Mouse (Mus musculus) cerebellum, adult 2 months (tissue): Measurements from ENCODE around the gene Ankrd40.
A peak's percentile ranks its signal among the peaks of the same experiment; 100 is the strongest.

Experiments used
- CTCF ChIP-seq: fragments of 200-500 bp; IDR thresholded peaks from 2 replicates; pipeline ENCODE4 v1.5.1; 2011; ENCODE audit warnings: low read depth, mild to moderate bottlenecking, control low read depth, low read length, moderate library complexity, borderline replicate concordance; ENCODE audit not compliant: insufficient read depth
- POLR2A ChIP-seq: fragments of 200-500 bp; IDR thresholded peaks from 2 replicates; pipeline ENCODE4 v1.6.1; 2011; ENCODE audit warnings: low read length, control low read depth, borderline replicate concordance; ENCODE audit not compliant: insufficient read depth

DNA sequence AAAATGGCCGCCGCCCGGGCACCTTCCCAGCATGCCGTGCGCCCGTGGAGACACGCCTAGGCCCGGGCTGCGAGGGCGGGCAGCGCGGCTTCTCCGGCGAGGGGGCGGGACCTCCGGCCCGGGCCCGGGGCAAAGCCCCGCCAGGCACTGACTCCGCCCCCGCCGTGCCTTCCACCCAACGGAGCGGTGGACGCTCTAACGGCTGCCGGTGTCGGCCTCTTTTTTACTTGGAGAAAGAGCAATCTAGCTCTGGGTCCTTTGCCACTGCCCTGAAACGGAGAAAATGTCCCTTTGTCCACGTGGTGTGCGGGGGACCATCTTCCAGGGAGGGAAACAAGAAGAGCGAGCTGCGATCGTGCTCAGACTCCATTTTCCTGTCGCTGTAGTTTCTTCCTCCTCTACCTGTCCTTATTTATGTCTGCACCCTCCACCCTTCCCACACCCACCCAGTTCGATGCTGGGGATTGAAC is 5.8 kb upstream of the Ankrd40 start, which contains the start of gene Luc7l3:
- TF ChIP-seq CTCF = no peak
- TF ChIP-seq POLR2A = peak; percentile 89; the same call in 1 of the 2 replicates
